Mouse (Mus musculus): ENCODE measurements around the gene Fbxl13. TPM values are rescaled to one million over a fixed set of nuclear protein-coding genes. Genes with fewer than 3 reads are reported as not detected.

Gene Fbxl13
- total and polyA plus RNA-seq, 3 experiments = 0.13 to 0.23 TPM; not detected in 1

GRCm38 (mm10) chr5:21608311-21609304 is 36.8 kb downstream of the Fbxl13 start:
- H3K9ac ChIP-seq (ENCODE audit: control insufficient read depth, low read depth, low read length, poor library complexity, severe bottlenecking) = no peak overlapping the region
- TF ChIP-seq RCOR1 (IDR thresholded peaks at IDR 0.05; ENCODE audit: low read depth, low read length) (no peak), ZKSCAN1 (IDR thresholded peaks at IDR 0.05; ENCODE audit: low read depth, low read length) (no peak), MAZ (IDR thresholded peaks at IDR 0.05; ENCODE audit: low read depth, low read length) (no peak), CHD1 (IDR thresholded peaks at IDR 0.05; ENCODE audit: low read depth, low read length) (no peak), USF1 (IDR thresholded peaks at IDR 0.05; ENCODE audit: low read depth, low read length) (no peak), ETS1 (IDR thresholded peaks at IDR 0.05; ENCODE audit: low read depth, low read length) (no peak), MYB (IDR thresholded peaks at IDR 0.05; ENCODE audit: low read depth, low read length) (no peak), POLR2AphosphoS2 (IDR thresholded peaks at IDR 0.05; ENCODE audit: low read length) (no peak), UBTF (IDR thresholded peaks at IDR 0.05; ENCODE audit: borderline replicate concordance, insufficient read depth, low read depth, low read length) (no peak), CTCF (IDR thresholded peaks at IDR 0.05 in 2 of 3, conservative IDR thresholded peaks at IDR 0.05 in 1 of 3; ENCODE audit: control insufficient read depth in 1 of 3, insufficient read depth in 1 of 3, low read depth in 2 of 3, low read length in 3 of 3, poor library complexity in 1 of 3, severe bottlenecking in 1 of 3) (no peak), SMC3 (IDR thresholded peaks at IDR 0.05; ENCODE audit: low read depth, low read length) (no peak), NRF1 (IDR thresholded peaks at IDR 0.05; ENCODE audit: insufficient read depth, low read depth, low read length, poor library complexity, severe bottlenecking) (no peak), MYC (IDR thresholded peaks at IDR 0.05; ENCODE audit: low read depth, low read length) (no peak), MXI1 (IDR thresholded peaks at IDR 0.05; ENCODE audit: low read depth, low read length) (no peak)
- H3K9me3 ChIP-seq (replicated peaks; ENCODE audit: insufficient read depth, low read length) = no peaks in the 10 kb centered on the region
- no peaks in the 10 kb centered on the region for H3K4me1 ChIP-seq (ENCODE audit: control insufficient read depth in 1 of 2, insufficient read depth in 2 of 2, low read length in 2 of 2)
- H3K79me2 ChIP-seq (ENCODE audit: control insufficient read depth, insufficient read depth, low read length, poor library complexity) = no peaks in the 10 kb centered on the region
- no peak overlapping the region for H3K27ac ChIP-seq (ENCODE audit: control insufficient read depth, low read depth, low read length)
- H3K4me3 ChIP-seq (ENCODE audit: control insufficient read depth in 1 of 2, insufficient read depth in 1 of 2, low read depth in 2 of 2, low read length in 2 of 2) = no peak overlapping the region
- H3K27me3 ChIP-seq (ENCODE audit: control insufficient read depth in 1 of 2, insufficient read depth in 2 of 2, low read length in 2 of 2) = peaks cover 0 to 3% of the 10 kb centered on the region in 2 experiments; a peak in 3 of 4 replicates
- DNase-seq (ENCODE audit: low read depth, low spot score) = no peak
- H3K36me3 ChIP-seq (ENCODE audit: control insufficient read depth in 1 of 2, insufficient read depth in 2 of 2, low read length in 2 of 2) = no peaks in the 10 kb centered on the region

- Histone ChIP-seq H3K27me3 (ENCODE audit: control insufficient read depth in 1 of 2, insufficient read depth in 2 of 2, low read length in 2 of 2) (peaks cover 6 to 7% of the 10 kb centered on the region in 2 experiments), H3K36me3 (ENCODE audit: control insufficient read depth in 1 of 2, insufficient read depth in 2 of 2, low read length in 2 of 2) (no peaks in the 10 kb centered on the region), H3K9ac (ENCODE audit: control insufficient read depth, low read depth, low read length, poor library complexity, severe bottlenecking) (no peak overlapping the region), H3K9me3 (replicated peaks; ENCODE audit: insufficient read depth, low read length) (no peaks in the 10 kb centered on the region), H3K79me2 (ENCODE audit: control insufficient read depth, insufficient read depth, low read length, poor library complexity) (no peaks in the 10 kb centered on the region), H3K4me1 (ENCODE audit: control insufficient read depth in 1 of 2, insufficient read depth in 2 of 2, low read length in 2 of 2) (no peaks in the 10 kb centered on the region), H3K27ac (ENCODE audit: control insufficient read depth, low read depth, low read length) (no peak overlapping the region), H3K4me3 (ENCODE audit: control insufficient read depth in 1 of 2, insufficient read depth in 1 of 2, low read depth in 2 of 2, low read length in 2 of 2) (no peak overlapping the region)
- DNase-seq (ENCODE audit: low read depth, low spot score) = no peak
- TF ChIP-seq MAZ (IDR thresholded peaks at IDR 0.05; ENCODE audit: low read depth, low read length) (no peak), NELFE (IDR thresholded peaks at IDR 0.05; ENCODE audit: low read depth, low read length) (no peak), RCOR1 (IDR thresholded peaks at IDR 0.05; ENCODE audit: low read depth, low read length) (no peak), CHD1 (IDR thresholded peaks at IDR 0.05; ENCODE audit: low read depth, low read length) (no peak), TAL1 (IDR thresholded peaks at IDR 0.05; ENCODE audit: low read length) (no peak), E2F4 (IDR thresholded peaks at IDR 0.05; ENCODE audit: borderline replicate concordance, low read depth, low read length) (no peak), MYC (IDR thresholded peaks at IDR 0.05; ENCODE audit: low read depth, low read length) (no peak), ZC3H11A (IDR thresholded peaks at IDR 0.05; ENCODE audit: low read depth, low read length) (no peak), TCF12 (IDR thresholded peaks at IDR 0.05; ENCODE audit: low read depth, low read length) (no peak)
These were observed 39.5 kb downstream of the Fbxl13 start for GRCm38 (mm10) chr5:21605936-21606335.
